Mouse (Mus musculus) small intestine, adult 2 months (tissue): ENCODE measurements at regions not wholly inside any gene's neighbourhood (a gene's known extent, or its start where the extent isn't known, plus 50 kb on each side); places are given as distances from the start of the nearest gene placed in this dataset.

Experiments used
- CTCF ChIP-seq: fragments of 200-500 bp; IDR thresholded peaks from 2 replicates; pipeline ENCODE4 v1.5.1; 2012; ENCODE audit warnings: low read depth, mild to moderate bottlenecking, control low read depth, inconsistent platforms, low read length, moderate library complexity, mixed read lengths; ENCODE audit not compliant: insufficient replicate concordance, insufficient read length; ENCODE audit errors: extremely low read depth
- POLR2A ChIP-seq: fragments of 200-500 bp; IDR thresholded peaks from 2 replicates; pipeline ENCODE4 v1.6.1; 2012; ENCODE audit warnings: low read depth, mild to moderate bottlenecking, control low read depth, inconsistent platforms, low read length, moderate library complexity

DNA sequence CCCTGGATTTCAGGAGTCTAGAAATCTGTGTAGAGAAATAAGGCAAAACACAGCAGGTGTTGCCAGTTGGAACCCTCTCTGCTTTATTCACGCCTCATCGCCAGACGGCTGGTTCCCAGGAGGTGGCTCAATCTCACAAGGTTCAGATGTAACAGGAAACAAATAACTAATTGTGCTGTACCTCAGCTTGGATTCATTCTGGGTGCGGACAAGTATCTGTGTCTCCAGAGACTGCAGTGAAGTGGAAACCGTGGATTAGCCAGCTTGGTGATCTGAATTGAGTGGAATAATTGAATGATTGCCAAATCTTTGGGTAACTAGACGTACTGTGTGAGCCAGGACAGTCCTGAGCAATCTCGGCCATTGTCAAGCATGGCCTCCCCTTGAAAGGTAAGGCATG is 145.4 kb upstream of the Nr4a3 start:
- TF ChIP-seq CTCF (no peak), POLR2A (no peak)
